Mouse (Mus musculus) CH12.LX (cell line): ENCODE data around the gene Golph3. TPM values are rescaled to one million over a fixed set of nuclear protein-coding genes. Genes with fewer than 3 reads are reported as not detected.

ENCODE experiments used
- DNase-seq: peaks from one replicate; pipeline ENCODE4 v3.0.0-alpha.2; 2013; ENCODE audit errors: extremely low read depth
- H3K27ac ChIP-seq: 2 replicates; pipeline ENCODE4 v1.5.1; 2012; ENCODE audit warnings: low read depth, mild to moderate bottlenecking, control low read depth, moderate library complexity; ENCODE audit not compliant: insufficient read depth
- H3K27me3 ChIP-seq: replicated peaks from 2 replicates; pipeline ENCODE3; 2012; ENCODE audit warnings: inconsistent platforms
- H3K36me3 ChIP-seq, 2 experiments: replicated peaks in 1 of 2; 2 replicates each; pipeline versions ENCODE3 to v1.6.1; 2012; ENCODE audit warnings: inconsistent platforms in 1 of 2, low read length in 1 of 2, mild to moderate bottlenecking in 1 of 2, mixed read lengths in 1 of 2, moderate library complexity in 1 of 2; ENCODE audit not compliant: control insufficient read depth in 1 of 2, insufficient read depth in 1 of 2
- H3K4me1 ChIP-seq, 2 experiments: 2 replicates each; pipeline ENCODE4 v1.6.1; 2012; ENCODE audit warnings: inconsistent platforms in 1 of 2, moderate library complexity in 1 of 2; ENCODE audit not compliant: insufficient read depth in 2 of 2, control insufficient read depth in 1 of 2
- H3K4me2 ChIP-seq: 2 replicates; pipeline ENCODE4 v1.6.1; 2012; ENCODE audit warnings: low read depth, mild to moderate bottlenecking, control low read depth; ENCODE audit not compliant: poor library complexity, insufficient read depth, severe bottlenecking
- H3K4me3 ChIP-seq, 3 experiments: fragments of 150-350 bp in 1 of 3; sonication (generic) in 1 of 3; replicated peaks in 1 of 3; 2 replicates each; pipeline versions ENCODE3 to v1.5.1; 2011 to 2012; ENCODE audit warnings: low read depth in 2 of 3, low read length in 2 of 3, mild to moderate bottlenecking in 2 of 3, moderate library complexity in 2 of 3, control low read depth in 1 of 3, improper control_type of control experiment in 1 of 3, inconsistent platforms in 1 of 3, mixed read lengths in 1 of 3; ENCODE audit not compliant: poor library complexity in 1 of 3
- H3K79me2 ChIP-seq: replicated peaks from 2 replicates; pipeline ENCODE4 v1.6.1; 2012; ENCODE audit warnings: mild to moderate bottlenecking, moderate library complexity; ENCODE audit not compliant: control insufficient read depth, poor library complexity, insufficient read depth, severe bottlenecking; ENCODE audit errors: extremely low read depth
- H3K9ac ChIP-seq: 2 replicates; pipeline ENCODE4 v1.6.1; 2012; ENCODE audit warnings: low read depth, mild to moderate bottlenecking, control low read depth, moderate library complexity; ENCODE audit not compliant: insufficient read depth
- H3K9me3 ChIP-seq: replicated peaks from 2 replicates; pipeline ENCODE3; 2012; ENCODE audit warnings: low read length, inconsistent platforms, mixed read lengths
- BHLHE40 ChIP-seq: IDR thresholded peaks from 2 replicates; pipeline ENCODE4 v1.6.1; 2011; ENCODE audit warnings: mild to moderate bottlenecking, low read depth, low read length, improper control_type of control experiment
- CHD2 ChIP-seq: IDR thresholded peaks from 2 replicates; pipeline ENCODE4 v1.6.1; 2011; ENCODE audit warnings: low read length, improper control_type of control experiment
- CTCF ChIP-seq, 2 experiments: IDR thresholded peaks in 1 of 2; conservative IDR thresholded peaks in 1 of 2; 2 replicates each; pipeline ENCODE4 v1.5.1; 2011 to 2012; ENCODE audit warnings: low read depth in 2 of 2, low read length in 2 of 2, improper control_type of control experiment in 1 of 2, inconsistent platforms in 1 of 2, mild to moderate bottlenecking in 1 of 2, moderate library complexity in 1 of 2
- E2F4 ChIP-seq: IDR thresholded peaks from 2 replicates; pipeline ENCODE4 v1.6.1; 2011; ENCODE audit warnings: low read depth, low read length, improper control_type of control experiment; ENCODE audit not compliant: insufficient replicate concordance
- EP300 ChIP-seq: IDR thresholded peaks from 2 replicates; pipeline ENCODE4 v1.6.1; 2011; ENCODE audit warnings: low read length, improper control_type of control experiment
- ETS1 ChIP-seq: conservative IDR thresholded peaks from 2 replicates; pipeline ENCODE4 v1.6.1; 2012; ENCODE audit warnings: low read depth, mild to moderate bottlenecking, inconsistent platforms, low read length, improper control_type of control experiment, moderate library complexity
- GABPA ChIP-seq: IDR thresholded peaks from 2 replicates; pipeline ENCODE4 v1.6.1; 2012; ENCODE audit warnings: low read depth, low read length, improper control_type of control experiment, inconsistent platforms; ENCODE audit not compliant: insufficient replicate concordance
- HCFC1 ChIP-seq: IDR thresholded peaks from 2 replicates; pipeline ENCODE4 v1.6.1; 2012; ENCODE audit warnings: low read depth, mild to moderate bottlenecking, inconsistent platforms, low read length, improper control_type of control experiment
- IRF4 ChIP-seq: IDR thresholded peaks from 2 replicates; pipeline ENCODE4 v1.6.1; 2014; ENCODE audit warnings: low read depth, mild to moderate bottlenecking, inconsistent platforms, low read length, improper control_type of control experiment
- JUN ChIP-seq: IDR thresholded peaks from 2 replicates; pipeline ENCODE4 v1.6.1; 2011; ENCODE audit warnings: low read depth, mild to moderate bottlenecking, low read length, improper control_type of control experiment, moderate library complexity; ENCODE audit not compliant: insufficient read depth
- JUND ChIP-seq: conservative IDR thresholded peaks from 2 replicates; pipeline ENCODE4 v1.6.1; 2011; ENCODE audit warnings: low read depth, low read length, improper control_type of control experiment
- KAT2A ChIP-seq: IDR thresholded peaks from 2 replicates; pipeline ENCODE4 v1.6.1; 2012; ENCODE audit warnings: low read length, improper control_type of control experiment, inconsistent platforms; ENCODE audit not compliant: insufficient replicate concordance
- MAFK ChIP-seq: IDR thresholded peaks from 2 replicates; pipeline ENCODE4 v1.6.1; 2011; ENCODE audit warnings: low read length, improper control_type of control experiment; ENCODE audit not compliant: insufficient replicate concordance
- MAX ChIP-seq: IDR thresholded peaks from 2 replicates; pipeline ENCODE4 v1.6.1; 2011; ENCODE audit warnings: low read length, improper control_type of control experiment
- MAZ ChIP-seq: IDR thresholded peaks from 2 replicates; pipeline ENCODE4 v1.6.1; 2012; ENCODE audit warnings: low read depth, mild to moderate bottlenecking, inconsistent platforms, low read length, improper control_type of control experiment, moderate library complexity
- MEF2A ChIP-seq: IDR thresholded peaks from 2 replicates; pipeline ENCODE4 v1.6.1; 2014; ENCODE audit warnings: low read depth, mild to moderate bottlenecking, inconsistent platforms, low read length, improper control_type of control experiment, borderline replicate concordance
- MXI1 ChIP-seq: IDR thresholded peaks from 2 replicates; pipeline ENCODE4 v1.6.1; 2011; ENCODE audit warnings: mild to moderate bottlenecking, low read depth, low read length, improper control_type of control experiment
- MYC ChIP-seq: IDR thresholded peaks from 2 replicates; pipeline ENCODE4 v1.6.1; 2011; ENCODE audit warnings: low read depth, mild to moderate bottlenecking, improper control_type of control experiment, low read length
- NELFE ChIP-seq: IDR thresholded peaks from 2 replicates; pipeline ENCODE4 v1.6.1; 2011; ENCODE audit warnings: low read depth, low read length, improper control_type of control experiment
- NRF1 ChIP-seq: IDR thresholded peaks from 2 replicates; pipeline ENCODE4 v1.6.1; 2014; ENCODE audit warnings: low read depth, mild to moderate bottlenecking, inconsistent platforms, low read length, improper control_type of control experiment, moderate library complexity
- PAX5 ChIP-seq: IDR thresholded peaks from 2 replicates; pipeline ENCODE4 v1.6.1; 2012; ENCODE audit warnings: low read length, inconsistent platforms, mixed read lengths
- POLR2A ChIP-seq: IDR thresholded peaks from 2 replicates; pipeline ENCODE4 v1.6.1; 2011; ENCODE audit warnings: low read depth, mild to moderate bottlenecking, improper control_type of control experiment, low read length
- POLR2AphosphoS2 ChIP-seq: IDR thresholded peaks from 2 replicates; pipeline ENCODE4 v1.6.1; 2011; ENCODE audit warnings: low read depth, low read length, improper control_type of control experiment
- RAD21 ChIP-seq: IDR thresholded peaks from 2 replicates; pipeline ENCODE4 v1.6.1; 2011; ENCODE audit warnings: low read depth, mild to moderate bottlenecking, low read length, improper control_type of control experiment, moderate library complexity
- RCOR1 ChIP-seq: conservative IDR thresholded peaks from 2 replicates; pipeline ENCODE4 v1.6.1; 2012; ENCODE audit warnings: low read depth, mild to moderate bottlenecking, inconsistent platforms, low read length, improper control_type of control experiment
- SIN3A ChIP-seq: IDR thresholded peaks from 2 replicates; pipeline ENCODE4 v1.6.1; 2012; ENCODE audit warnings: low read length, improper control_type of control experiment, inconsistent platforms
- TBP ChIP-seq: conservative IDR thresholded peaks from 2 replicates; pipeline ENCODE4 v1.6.1; 2011; ENCODE audit warnings: low read depth, low read length, improper control_type of control experiment
- TCF12 ChIP-seq: IDR thresholded peaks from 2 replicates; pipeline ENCODE4 v1.6.1; 2014; ENCODE audit warnings: low read depth, mild to moderate bottlenecking, inconsistent platforms, low read length, improper control_type of control experiment
- UBTF ChIP-seq: IDR thresholded peaks from 2 replicates; pipeline ENCODE4 v1.6.1; 2012; ENCODE audit warnings: low read depth, mild to moderate bottlenecking, inconsistent platforms, low read length, improper control_type of control experiment, moderate library complexity
- USF1 ChIP-seq: IDR thresholded peaks from 2 replicates; pipeline ENCODE4 v1.6.1; 2014; ENCODE audit warnings: low read depth, mild to moderate bottlenecking, inconsistent platforms, low read length, improper control_type of control experiment
- USF2 ChIP-seq: conservative IDR thresholded peaks from 2 replicates; pipeline ENCODE4 v1.6.1; 2011; ENCODE audit warnings: low read depth, low read length, improper control_type of control experiment
- ZKSCAN1 ChIP-seq: IDR thresholded peaks from 2 replicates; pipeline ENCODE4 v1.6.1; 2012; ENCODE audit warnings: low read depth, inconsistent platforms, low read length, improper control_type of control experiment, borderline replicate concordance
- dilution Hi-C: fragments of 300-500 bp; cut with MboI; formaldehyde crosslinking; loops from 2 replicates; pipeline ENCODE4 v1.14.3; 2020; ENCODE audit warnings: low sequenced_read_pairs; ENCODE audit not compliant: extremely low pct_unique_long_range_greater_than_20kb, extremely low pct_ligation_motif_present
- in situ Hi-C: fragments of 300-500 bp; cut with MboI; formaldehyde crosslinking; loops from 3 replicates; pipeline ENCODE4 v1.14.3; 2019; ENCODE audit warnings: low sequenced_read_pairs, low pct_ligation_motif_present, low pct_unique_long_range_greater_than_20kb, mixed read lengths
- polyA plus RNA-seq: library from polyadenylated mRNA; unstranded; fragments of >175 nt; gene quantifications from 2 replicates; pipeline ENCODE4 v1.2.1, GENCODE M21; 2012; ENCODE audit warnings: low read depth; ENCODE audit not compliant: insufficient read length
- total RNA-seq, 2 experiments: library from RNA; depleted of rRNA; stranded (reverse); fragments of 300-350 nt in 1 of 2; fragments of >200 nt in 1 of 2; gene quantifications; 2 replicates each; pipeline ENCODE4 v1.2.3; 2012 to 2014

The Golph3 gene
- total and polyA plus RNA-seq, 3 experiments = 67.2 to 208 (median 97.2) TPM

DNA sequence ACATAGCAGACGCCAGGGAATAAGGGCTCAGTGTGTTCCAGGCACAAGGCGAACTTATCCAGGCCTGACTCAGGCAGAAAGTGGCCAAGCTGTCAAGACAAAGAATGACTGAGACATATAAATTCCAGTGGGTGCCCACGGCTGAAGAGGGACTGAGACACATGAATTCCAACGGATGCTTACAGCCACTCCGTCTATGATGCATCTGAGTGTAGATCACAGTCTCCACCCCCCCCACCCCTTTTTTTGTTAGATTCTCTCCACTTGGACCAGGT, 35.8 kb upstream of the Golph3 start:
- Histone ChIP-seq H3K9ac (no peak overlapping the region), H3K4me2 (no peak overlapping the region), H3K27me3 (no peaks in the 10 kb centered on the region), H3K9me3 (peaks cover 10% of the 10 kb centered on the region), H3K4me3 (no peak overlapping the region), H3K36me3 (no peaks in the 10 kb centered on the region), H3K27ac (no peak overlapping the region), H3K4me1 (no peaks in the 10 kb centered on the region), H3K79me2 (no peaks in the 10 kb centered on the region)
- dilution Hi-C loops (loop anchor here (25.0 kb wide), 1 partner anchor 98 kb away; no protein-coding TSS in a partner anchor), in situ Hi-C loops (no loop called here)
- DNase-seq = no peak
- TF ChIP-seq EP300 (no peak), USF2 (no peak), NRF1 (no peak), MAX (no peak), MAZ (no peak), JUN (no peak), TCF12 (no peak), KAT2A (no peak), RAD21 (no peak), UBTF (no peak), CHD2 (no peak), SIN3A (no peak), MAFK (no peak), GABPA (no peak), IRF4 (no peak), USF1 (no peak), ZKSCAN1 (no peak), RCOR1 (no peak), HCFC1 (no peak)

- DNase-seq = no peak
- peaks cover 0 to 13% of the 10 kb centered on the region in 2 experiments; a peak in 2 of 4 replicates for H3K4me1 ChIP-seq
- no peak overlapping the region for H3K4me2 ChIP-seq
Observed at GRCm38 (mm10) chr15:12290330-12290729, 30.9 kb upstream of the Golph3 start.

More at GRCm38 (mm10) chr15:12290330-12290729, 30.9 kb upstream of the Golph3 start:
- H3K36me3 ChIP-seq = no peaks in the 10 kb centered on the region
- H3K27ac ChIP-seq = no peak overlapping the region
- no peaks in the 10 kb centered on the region for H3K79me2 ChIP-seq
- no peak overlapping the region for H3K9ac ChIP-seq
- no peaks in the 10 kb centered on the region for H3K27me3 ChIP-seq
- H3K4me3 ChIP-seq = no peak overlapping the region
- dilution Hi-C loops (loop anchor here (25.0 kb wide), 1 partner anchor 103 kb away; no protein-coding TSS in a partner anchor), in situ Hi-C loops (no loop called here)
- TF ChIP-seq MXI1 (no peak), ETS1 (no peak), MEF2A (no peak), CTCF (conservative IDR thresholded peaks at IDR 0.05 in 1 of 2, IDR thresholded peaks at IDR 0.05 in 1 of 2; ENCODE audit: low read depth in 2 of 2, low read length in 2 of 2) (no peak), MAFK (no peak), MYC (no peak), E2F4 (no peak), POLR2AphosphoS2 (no peak), EP300 (no peak), BHLHE40 (no peak), NELFE (no peak), PAX5 (no peak), TCF12 (no peak), JUND (no peak), TBP (no peak), POLR2A (no peak), RAD21 (no peak), ZKSCAN1 (no peak), JUN (no peak)
- peaks cover 2% of the 10 kb centered on the region for H3K9me3 ChIP-seq
